Mouse (Mus musculus) brain, embryonic 14.5 days (tissue): ENCODE results near the gene Tcte1. TPM values are rescaled to one million over a fixed set of nuclear protein-coding genes. Genes with fewer than 3 reads are reported as not detected.

Experiments used
- DNase-seq: peaks from one replicate; pipeline ENCODE4 v3.0.0-alpha.2; 2011; ENCODE audit warnings: low read depth
- CTCF ChIP-seq: fragments of 200-500 bp; IDR thresholded peaks from 2 replicates; pipeline ENCODE4 v1.5.1; 2012; ENCODE audit warnings: inconsistent platforms, mild to moderate bottlenecking, moderate library complexity, borderline replicate concordance; ENCODE audit not compliant: insufficient read depth, insufficient read length; ENCODE audit errors: extremely low read depth
- POLR2A ChIP-seq: fragments of 200-500 bp; IDR thresholded peaks from 2 replicates; pipeline ENCODE4 v1.6.1; 2012; ENCODE audit warnings: mild to moderate bottlenecking, inconsistent platforms, borderline replicate concordance; ENCODE audit not compliant: poor library complexity, insufficient read depth, insufficient read length, severe bottlenecking; ENCODE audit errors: extremely low read depth
- polyA plus RNA-seq: library from polyadenylated mRNA; depleted of rRNA; stranded (reverse); fragments of >200 nt; gene quantifications from 2 replicates; pipeline ENCODE4 v1.2.3, GENCODE M21; 2012

Tcte1 gene
- polyA plus RNA-seq, 1 experiment = 0.92 TPM

- TF ChIP-seq POLR2A (no peak), CTCF (no peak)
- DNase-seq = peak; percentile 99
Measured at GRCm38 (mm10) chr17:45573780-45574123, 50.5 kb downstream of the Tcte1 start.

DNA sequence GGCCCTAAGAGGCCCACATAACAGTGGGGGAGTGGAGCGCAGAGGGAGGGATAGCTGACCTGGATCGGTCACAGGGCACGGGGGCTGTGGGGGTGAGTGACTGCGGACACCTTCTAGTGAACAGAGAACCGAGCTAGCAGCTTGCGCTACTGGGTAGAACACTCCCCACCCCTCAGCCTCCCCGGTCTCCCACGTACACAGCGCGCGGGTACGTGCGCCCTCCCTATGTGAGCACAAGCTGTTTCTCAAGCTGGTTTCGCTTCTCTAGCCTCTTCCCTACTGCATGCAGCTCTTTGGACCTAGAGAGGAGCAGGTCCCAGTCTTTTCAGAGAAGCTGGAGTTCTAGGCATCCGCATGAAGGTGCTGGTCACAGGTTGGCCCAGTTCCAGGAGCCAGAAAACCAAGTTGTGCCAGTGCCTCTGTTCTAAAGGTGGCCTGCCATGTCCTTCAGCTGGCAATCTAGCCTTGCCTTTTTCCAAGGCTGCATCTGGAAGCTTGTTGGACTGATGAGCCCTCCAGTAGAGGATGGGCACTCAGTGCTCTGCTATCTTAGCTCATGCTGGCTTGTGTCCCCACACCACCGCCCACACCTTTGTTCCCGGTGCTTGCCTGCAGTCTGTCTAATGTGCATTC is 51.0 kb downstream of the Tcte1 start:
- TF ChIP-seq POLR2A (0 out of 2 replicates have a peak, but pooled peaks have one; percentile 23), CTCF (no peak)
- DNase-seq = peak; percentile 90

DNA sequence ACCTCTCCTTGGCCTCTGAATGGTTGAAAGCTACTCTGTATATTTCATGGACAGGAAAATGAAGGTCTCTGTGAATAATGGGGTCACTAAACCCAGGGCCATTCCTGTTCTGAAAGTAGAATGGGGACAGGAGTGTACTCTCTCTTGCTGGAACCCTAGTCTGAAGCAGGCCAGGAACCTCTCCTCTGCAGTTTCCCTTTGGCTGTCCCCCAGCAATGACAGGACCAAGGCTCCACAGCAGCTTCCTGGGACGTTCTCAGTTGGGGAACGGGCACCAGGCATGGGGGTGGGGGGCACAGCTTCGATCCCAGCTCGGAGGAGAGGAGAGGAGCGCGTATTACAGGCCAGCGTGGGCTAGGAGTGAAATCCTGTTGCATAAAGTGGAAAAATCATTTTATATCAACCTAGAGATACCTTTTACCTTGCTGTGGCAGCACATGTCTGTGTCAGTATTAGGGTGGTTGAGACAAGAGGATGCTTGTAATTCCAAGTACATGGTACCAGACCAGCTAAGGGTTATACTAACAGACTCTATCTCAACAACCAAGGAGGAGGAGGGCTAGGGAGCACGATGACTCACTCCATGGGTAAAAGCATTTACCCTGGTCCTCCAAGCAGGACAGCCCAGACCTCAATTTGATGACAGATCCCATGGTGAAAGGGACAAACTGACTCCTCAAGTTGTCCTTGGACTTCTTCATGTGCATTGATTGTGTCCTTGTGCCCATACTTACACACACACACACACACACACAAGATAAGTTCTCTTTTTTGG is 52.1 kb downstream of the Tcte1 start:
- DNase-seq = no peak
- TF ChIP-seq POLR2A = no peak
- no peak for TF ChIP-seq CTCF

DNA sequence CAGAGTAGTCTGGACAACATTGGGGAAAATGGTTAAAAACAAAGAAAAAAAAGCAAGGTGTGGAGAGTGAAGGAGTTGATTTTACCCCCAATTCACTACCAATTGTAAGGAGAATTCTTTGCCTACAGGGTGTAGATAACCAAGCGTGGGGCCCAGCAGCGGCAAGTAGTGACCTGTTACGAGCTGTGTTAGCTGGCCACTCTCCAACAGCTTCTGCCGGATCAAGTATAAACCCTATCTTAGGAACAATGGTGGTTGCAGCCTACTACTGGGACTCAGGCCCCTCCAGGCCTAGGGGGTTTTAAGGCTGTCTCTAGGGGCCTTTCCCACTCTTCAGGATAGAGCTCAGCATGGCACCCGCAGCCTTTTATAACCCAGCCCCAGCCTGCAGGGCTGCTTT is 55.0 kb downstream of the Tcte1 start:
- DNase-seq = no peak
- no peak for TF ChIP-seq CTCF
- TF ChIP-seq POLR2A = no peak

- DNase-seq = no peak
- TF ChIP-seq POLR2A (no peak), CTCF (peak; percentile 26; the same call in 1 of the 2 replicates)
Measured at GRCm38 (mm10) chr17:45578843-45579242, 55.6 kb downstream of the Tcte1 start.

GRCm38 (mm10) chr17:45579554-45579953 is 56.3 kb downstream of the Tcte1 start:
- DNase-seq = no peak
- TF ChIP-seq CTCF (no peak), POLR2A (no peak)

GRCm38 (mm10) chr17:45580958-45581477 is 57.8 kb downstream of the Tcte1 start:
- DNase-seq = no peak

DNA sequence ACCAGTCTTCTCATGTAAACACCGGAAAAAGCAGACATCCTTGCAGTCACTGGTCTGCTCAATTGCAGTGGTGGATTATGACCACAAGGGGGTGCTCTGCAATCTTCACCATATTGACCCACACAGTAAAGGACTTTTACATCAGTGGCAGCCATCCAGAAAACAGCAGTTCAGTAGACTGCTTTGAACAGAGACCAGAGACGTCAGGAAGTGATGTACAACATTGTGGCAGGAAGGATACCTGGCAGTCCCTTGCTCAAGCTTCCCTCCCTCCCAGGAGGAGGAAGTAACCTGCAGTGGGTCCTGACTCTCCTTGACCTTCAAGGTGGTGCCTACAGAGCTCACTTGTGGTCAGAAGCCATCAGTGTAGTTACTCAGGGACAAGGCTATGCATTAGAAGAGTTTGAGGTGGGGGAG is 58.3 kb downstream of the Tcte1 start:
- peak; percentile 87 for DNase-seq
- peak; percentile 82; the same call in 1 of the 2 replicates for TF ChIP-seq CTCF
- no peak for TF ChIP-seq POLR2A

More at GRCm38 (mm10) chr17:45580958-45581477, 57.8 kb downstream of the Tcte1 start:
- TF ChIP-seq CTCF = no peak

GRCm38 (mm10) chr17:45582188-45582587 is 59.0 kb downstream of the Tcte1 start:
- no peak for DNase-seq
- TF ChIP-seq POLR2A = no peak

DNA sequence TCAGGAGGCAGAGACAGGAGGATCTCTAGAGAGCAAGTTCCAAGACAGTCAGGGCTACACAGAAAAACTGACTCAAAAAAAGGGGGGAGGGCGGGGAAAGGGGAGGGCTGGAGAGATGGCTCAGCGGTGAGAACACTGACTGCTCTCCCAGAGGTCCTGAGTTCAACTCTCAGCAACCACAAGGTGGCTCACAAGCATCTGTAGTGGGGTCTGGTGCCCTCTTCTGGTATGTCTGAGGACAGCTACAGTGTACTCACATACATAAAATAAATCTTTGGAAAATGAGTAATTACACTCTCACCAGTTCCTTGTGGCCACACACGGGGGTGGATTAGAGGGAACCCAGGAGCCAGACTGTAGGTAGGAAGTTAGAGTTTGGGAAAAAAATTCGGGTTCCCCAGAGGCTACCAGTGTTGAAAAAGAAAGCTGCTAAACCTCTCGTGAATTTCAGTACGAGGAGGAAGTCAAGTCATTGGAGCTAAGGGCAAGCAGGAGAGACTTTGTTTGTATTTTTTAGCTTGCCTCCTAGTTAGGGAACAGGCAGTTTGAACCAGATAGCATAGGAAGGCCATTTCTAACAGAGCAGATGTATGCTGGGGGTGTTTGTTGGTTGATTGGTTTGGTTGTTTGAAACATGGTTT is 59.6 kb downstream of the Tcte1 start:
- TF ChIP-seq CTCF (peak; percentile 19; the same call in 1 of the 2 replicates), POLR2A (no peak)
- no peak for DNase-seq

GRCm38 (mm10) chr17:45584096-45584896 is 61.1 kb downstream of the Tcte1 start:
- DNase-seq = peak; percentile 83
- TF ChIP-seq CTCF (no peak), POLR2A (no peak)

- DNase-seq = peak; percentile 80
- TF ChIP-seq POLR2A (no peak), CTCF (peak; percentile 90)
Measured at GRCm38 (mm10) chr17:45584939-45585678, 61.9 kb downstream of the Tcte1 start.
